Comparison of ENCODE assay signal across 17 mouse cellular contexts in genomic region chr5:72696491-72696890, GRCm38 (mm10). TPM values are rescaled to one million over a fixed set of nuclear protein-coding genes. Genes with fewer than 3 reads are reported as not detected.
DNase-seq lines count a peak whose midpoint lies in the region; ATAC-seq lines count a peak whose summit lies in the region.
"Had no signal": no experiment of that assay in that cellular context is flagged by ENCODE, and none has a peak within 500 bp of the region (broad histone marks: within the 10 kb centered on the region; RNA-seq: fewer than 3 reads in every experiment).

No protein-coding gene starts in this region.

- H3K9ac ChIP-seq in intestine, embryonic 16.5 days (ENCODE audit: low read depth, low read length): no peak overlapping the region
- H3K9ac ChIP-seq: heart, embryonic 15.5 days; liver, embryonic 14.5 days had no signal

- no peaks in the 10 kb centered on the region for H3K27me3 ChIP-seq in intestine, embryonic 16.5 days (replicated peaks; ENCODE audit: control insufficient read depth, insufficient read depth, low read length)
- H3K27me3 ChIP-seq in embryonic facial prominence, embryonic 10.5 days (replicated peaks; ENCODE audit: low read depth, poor library complexity, severe bottlenecking): no peaks in the 10 kb centered on the region
- H3K27me3 ChIP-seq: heart, embryonic 15.5 days had no signal

- H3K27ac ChIP-seq in intestine, embryonic 16.5 days (ENCODE audit: low read length): no peak overlapping the region
- H3K27ac ChIP-seq in embryonic facial prominence, embryonic 10.5 days (replicated peaks): no peak overlapping the region
- H3K27ac ChIP-seq: gastrocnemius, adult 2 months; heart, embryonic 15.5 days; liver, embryonic 14.5 days had no signal

- H3K4me1 ChIP-seq in intestine, embryonic 16.5 days (ENCODE audit: control insufficient read depth, insufficient read depth, low read length): no peaks in the 10 kb centered on the region
- H3K4me1 ChIP-seq in embryonic facial prominence, embryonic 10.5 days: no peaks in the 10 kb centered on the region
- H3K4me1 ChIP-seq: heart, embryonic 15.5 days had no signal

- no peaks in the 10 kb centered on the region for H3K9me3 ChIP-seq in intestine, embryonic 16.5 days (ENCODE audit: control insufficient read depth, low read length)
- H3K9me3 ChIP-seq in embryonic facial prominence, embryonic 10.5 days: no peaks in the 10 kb centered on the region
- H3K9me3 ChIP-seq: heart, embryonic 15.5 days had no signal

- DNase-seq in frontal cortex, postnatal 25 days (ENCODE audit: low spot score in 2 of 2): no peak
- DNase-seq in ES-CJ7 (ENCODE audit: low read depth, low spot score): peak; percentile 17
- peak; percentile 16 to 29 for DNase-seq in left cerebral cortex, postnatal 10 days (ENCODE audit: extremely low spot score in 1 of 2, low spot score in 2 of 2)
- DNase-seq in adrenal gland, adult 2 months: no peak
- DNase-seq in embryonic facial prominence, embryonic 10.5 days (ENCODE audit: low spot score): no peak
- no peak for DNase-seq in kidney, postnatal 25 days
- DNase-seq: B cell, adult 2 months; gastrocnemius, adult 2 months; kidney, postnatal 10 days had no signal

- H3K4me3 ChIP-seq in intestine, embryonic 16.5 days (ENCODE audit: low read length): no peak overlapping the region
- H3K4me3 ChIP-seq in embryonic facial prominence, embryonic 10.5 days: no peak overlapping the region
- H3K4me3 ChIP-seq: gastrocnemius, adult 2 months; heart, embryonic 15.5 days had no signal

- intact Hi-C loops in left cerebral cortex, postnatal 10 days (cut with DNase I): no loop called here

- no peak overlapping the region for H3K4me2 ChIP-seq in intestine, embryonic 16.5 days (ENCODE audit: low read depth, low read length)
- H3K4me2 ChIP-seq: heart, embryonic 15.5 days had no signal

- 57% methylated on average over 13 of the region's 13 CpGs for WGBS in intestine, embryonic 16.5 days
- WGBS in embryonic facial prominence, embryonic 10.5 days: 83% methylated on average over 13 of the region's 13 CpGs

- 0 out of 2 replicates have a peak, but pooled peaks have one; percentile 38 for ATAC-seq in frontal cortex, adult (ENCODE audit: low TSS enrichment)
- peak; percentile 38; the same call in 1 of the 2 replicates for ATAC-seq in intestine, embryonic 16.5 days

- H3K36me3 ChIP-seq in intestine, embryonic 16.5 days (ENCODE audit: control insufficient read depth, insufficient read depth, low read length): no peaks in the 10 kb centered on the region
- no peaks in the 10 kb centered on the region for H3K36me3 ChIP-seq in embryonic facial prominence, embryonic 10.5 days (replicated peaks)
- H3K36me3 ChIP-seq: heart, embryonic 15.5 days had no signal

RNA-seq across cellular contexts. Expression of gene Nipal1, which starts 48.9 kb away (rescaled TPM):
- 34.5 and 37.7 TPM in 2 replicates for polyA plus RNA-seq in intestine, embryonic 16.5 days (2015; fragmentation: Nextera tagmentation; extraction: Ambion mirVana)
- total RNA-seq in left cerebral cortex, postnatal 10 days (2021): not detected
- total RNA-seq in adrenal gland, adult 2 months (2021): 1 to 10 TPM in 1 of 2 experiments, under 1 TPM in 1; 0.38 to 2.8 TPM
- 0.15 and 0.32 TPM in 2 replicates for polyA plus RNA-seq in adrenal gland, adult 2 months (2012; rRNA removed)
- 0.14 and 0.49 TPM in 2 replicates for polyA plus RNA-seq in embryonic facial prominence, embryonic 10.5 days (2016; fragmentation: Nextera tagmentation; extraction: Ambion mirVana)
- total RNA-seq: gastrocnemius, adult 2 months; MEL had no signal
- polyA plus RNA-seq: cortical plate, adult 2 months had no signal

RNA-seq across cellular contexts. Expression of gene Cnga1, which starts 52.4 kb away (rescaled TPM):
- polyA plus RNA-seq in intestine, embryonic 16.5 days (2015; fragmentation: Nextera tagmentation; extraction: Ambion mirVana): not detected in 2 replicates
- total RNA-seq in left cerebral cortex, postnatal 10 days (2021): not detected
- not detected for total RNA-seq in adrenal gland, adult 2 months (2021)
- not detected in 2 replicates for polyA plus RNA-seq in adrenal gland, adult 2 months (2012; rRNA removed)
- not detected in 2 replicates for polyA plus RNA-seq in embryonic facial prominence, embryonic 10.5 days (2016; fragmentation: Nextera tagmentation; extraction: Ambion mirVana)
- total RNA-seq: gastrocnemius, adult 2 months; MEL had no signal
- polyA plus RNA-seq: cortical plate, adult 2 months; heart, embryonic 15.5 days; liver, embryonic 14.5 days; stomach, embryonic 16.5 days; urinary bladder, adult 2 months had no signal

RNA-seq across cellular contexts. Expression of gene Txk, which starts 56.1 kb away (rescaled TPM):
- polyA plus RNA-seq in intestine, embryonic 16.5 days (2015; fragmentation: Nextera tagmentation; extraction: Ambion mirVana): 0.48 and 0.54 TPM in 2 replicates
- total RNA-seq in left cerebral cortex, postnatal 10 days (2021): under 1 TPM; 0.49 to 0.56 TPM
- total RNA-seq in adrenal gland, adult 2 months (2021): under 1 TPM in 1 of 2 experiments, not detected in 1; 0.14 TPM
- not detected in 2 replicates for polyA plus RNA-seq in adrenal gland, adult 2 months (2012; rRNA removed)
- not detected in 2 replicates for polyA plus RNA-seq in embryonic facial prominence, embryonic 10.5 days (2016; fragmentation: Nextera tagmentation; extraction: Ambion mirVana)

Comparison
In these comparisons a context has a peak if more than half of its experiments do, and no peak if none do; other contexts are left out.
1. DNase-seq: peak in ES-CJ7 (single experiment) and left cerebral cortex, postnatal 10 days (2 of 2); none in frontal cortex, postnatal 25 days (0 of 2), adrenal gland, adult 2 months (single experiment), embryonic facial prominence, embryonic 10.5 days (single experiment) and kidney, postnatal 25 days (0 of 2).
2. RNA of gene Nipal1, which starts 48.9 kb away (polyA plus RNA-seq): 34.5 to 37.7 TPM in intestine, embryonic 16.5 days; 0.15 to 0.32 TPM in adrenal gland, adult 2 months and 0.14 to 0.49 TPM in embryonic facial prominence, embryonic 10.5 days; every median in the first group is over 10 times any median in the second.